ENCODE assay signal across 14 mouse cellular contexts in the genomic region with DNA sequence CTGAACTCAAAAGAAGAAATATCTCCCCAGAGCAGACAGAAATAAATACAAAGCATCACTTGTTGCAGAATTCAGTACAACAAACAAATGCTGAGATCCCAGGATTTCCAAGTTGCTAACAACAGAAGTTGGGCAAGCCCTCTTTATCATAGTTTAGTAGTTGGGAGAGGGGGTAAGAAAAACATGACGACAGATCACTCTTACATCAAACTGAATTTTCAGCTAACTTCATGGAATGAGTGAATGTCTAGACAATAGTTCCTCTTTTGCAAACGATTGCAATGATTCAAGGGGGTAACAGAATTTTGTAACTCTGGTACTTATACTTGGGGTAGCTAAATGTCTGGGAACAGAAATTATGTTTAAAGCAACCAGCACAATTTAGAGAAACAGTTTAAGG. TPM values are rescaled to one million over a fixed set of nuclear protein-coding genes. Genes with fewer than 3 reads are reported as not detected.
DNase-seq lines count a peak whose midpoint lies in the region; ATAC-seq and TF ChIP-seq lines count a peak whose summit lies in the region.
"Had no signal": no experiment of that assay in that cellular context is flagged by ENCODE, and none has a peak within 500 bp of the region (broad histone marks: within the 10 kb centered on the region; RNA-seq: fewer than 3 reads in every experiment).

No protein-coding gene starts in this region.

- no peak overlapping the region for H3K27ac ChIP-seq in liver, embryonic 12.5 days
- H3K27ac ChIP-seq in forebrain, embryonic 15.5 days (replicated peaks) = no peak overlapping the region; the same call in 1 of the 2 replicates
- no peak overlapping the region for H3K27ac ChIP-seq in hindbrain, postnatal 0 days
- H3K27ac ChIP-seq in midbrain, postnatal 0 days (ENCODE audit: low read depth, low read length) = 0 out of 2 replicates have a peak overlapping the region, but pooled peaks have one; percentile 90
- H3K27ac ChIP-seq in intestine, postnatal 0 days (ENCODE audit: low read depth, low read length) = no peak overlapping the region
- H3K27ac ChIP-seq: gastrocnemius, adult 2 months had no signal

- ATAC-seq in liver, embryonic 12.5 days = no peak
- ATAC-seq in forebrain, embryonic 15.5 days (replicated peaks) = no peak
- no peak for ATAC-seq in hindbrain, postnatal 0 days
- ATAC-seq in midbrain, postnatal 0 days (ENCODE audit: low FRiP score) = no peak
- no peak for ATAC-seq in intestine, postnatal 0 days

- 0 out of 2 replicates have a peak overlapping the region, but pooled peaks have one; percentile 92 for H3K4me2 ChIP-seq in liver, embryonic 12.5 days
- peak overlapping the region; percentile 78 for H3K4me2 ChIP-seq in forebrain, embryonic 15.5 days (replicated peaks)
- peak overlapping the region; percentile 85 for H3K4me2 ChIP-seq in hindbrain, postnatal 0 days (ENCODE audit: low read depth, low read length)
- peak overlapping the region; percentile 79 for H3K4me2 ChIP-seq in midbrain, postnatal 0 days (ENCODE audit: low read depth, low read length, poor library complexity, severe bottlenecking)
- H3K4me2 ChIP-seq in intestine, postnatal 0 days (replicated peaks; ENCODE audit: low read depth) = no peak overlapping the region

- DNase-seq in liver = no peak
- DNase-seq in hindbrain, postnatal 0 days (ENCODE audit: low spot score) = no peak
- no peak for DNase-seq in midbrain, postnatal 0 days (ENCODE audit: low spot score)
- no peak for DNase-seq in layer of hippocampus, adult 9-11 months
- DNase-seq in lung, adult 2 months = no peak
- DNase-seq: B cell, adult 2 months; cerebellum, adult 11 months; gastrocnemius, adult 2 months; heart, postnatal 36 days; lung, postnatal 36 days; thymus, adult 2 months had no signal

- no peak for TF ChIP-seq POLR2A in lung, adult 2 months (IDR thresholded peaks at IDR 0.05; ENCODE audit: borderline replicate concordance, extremely low read depth, low read depth, low read length)

- H3K9ac ChIP-seq in liver, embryonic 12.5 days = no peak overlapping the region
- no peak overlapping the region for H3K9ac ChIP-seq in forebrain, embryonic 15.5 days (replicated peaks)
- H3K9ac ChIP-seq in hindbrain, postnatal 0 days (replicated peaks; ENCODE audit: low read length) = no peak overlapping the region; the same call in 1 of the 2 replicates
- no peak overlapping the region for H3K9ac ChIP-seq in midbrain, postnatal 0 days (replicated peaks; ENCODE audit: low read length, poor library complexity, severe bottlenecking)
- H3K9ac ChIP-seq in intestine, postnatal 0 days (ENCODE audit: low read depth, low read length) = no peak overlapping the region

- no peak overlapping the region for H3K4me3 ChIP-seq in liver, embryonic 12.5 days
- peak overlapping the region; percentile 67; the same call in 1 of the 2 replicates for H3K4me3 ChIP-seq in forebrain, embryonic 15.5 days
- no peak overlapping the region for H3K4me3 ChIP-seq in hindbrain, postnatal 0 days (ENCODE audit: low read length)
- peak overlapping the region; percentile 81 for H3K4me3 ChIP-seq in midbrain, postnatal 0 days (ENCODE audit: low read depth, low read length)
- H3K4me3 ChIP-seq in lung, adult 2 months (replicated peaks; ENCODE audit: extremely low read depth, low read depth, low read length) = no peak overlapping the region
- H3K4me3 ChIP-seq in intestine, postnatal 0 days (ENCODE audit: low read depth, low read length) = no peak overlapping the region

- peaks cover 4% of the 10 kb centered on the region; the same call in 1 of the 2 replicates for H3K4me1 ChIP-seq in liver, embryonic 12.5 days
- H3K4me1 ChIP-seq in forebrain, embryonic 15.5 days = peaks cover 57% of the 10 kb centered on the region
- H3K4me1 ChIP-seq in hindbrain, postnatal 0 days (ENCODE audit: insufficient read depth, low read length) = peaks cover 7% of the 10 kb centered on the region; the same call in 1 of the 2 replicates
- peaks cover 5% of the 10 kb centered on the region; the same call in 1 of the 2 replicates for H3K4me1 ChIP-seq in midbrain, postnatal 0 days (ENCODE audit: insufficient read depth, low read length)
- H3K4me1 ChIP-seq in lung, adult 2 months (ENCODE audit: control insufficient read depth, insufficient read depth, low read length) = no peaks in the 10 kb centered on the region; the same call in 1 of the 2 replicates
- no peaks in the 10 kb centered on the region for H3K4me1 ChIP-seq in intestine, postnatal 0 days (replicated peaks; ENCODE audit: control insufficient read depth, insufficient read depth, low read length)

- WGBS in liver, embryonic 12.5 days (ENCODE audit: insufficient replicate concordance) = 21% methylated on average over 2 of the region's 2 CpGs
- WGBS in forebrain, embryonic 15.5 days = 41% methylated on average over 2 of the region's 2 CpGs
- WGBS in hindbrain, postnatal 0 days = 63% methylated on average over 2 of the region's 2 CpGs
- 42% methylated on average over 2 of the region's 2 CpGs for WGBS in midbrain, postnatal 0 days
- WGBS in lung, adult 2 months = 49% methylated on average over 2 of the region's 2 CpGs
- 70% methylated on average over 2 of the region's 2 CpGs for WGBS in intestine, postnatal 0 days

- no peaks in the 10 kb centered on the region for H3K9me3 ChIP-seq in liver, embryonic 12.5 days (replicated peaks)
- H3K9me3 ChIP-seq in forebrain, embryonic 15.5 days = no peaks in the 10 kb centered on the region
- H3K9me3 ChIP-seq in hindbrain, postnatal 0 days (ENCODE audit: low read length) = no peaks in the 10 kb centered on the region
- no peaks in the 10 kb centered on the region for H3K9me3 ChIP-seq in midbrain, postnatal 0 days (ENCODE audit: low read length)
- H3K9me3 ChIP-seq in intestine, postnatal 0 days (ENCODE audit: control insufficient read depth) = no peaks in the 10 kb centered on the region

- no peak for TF ChIP-seq CTCF in hindbrain, postnatal 0 days (IDR thresholded peaks at IDR 0.05; ENCODE audit: low read depth)
- no peak for TF ChIP-seq CTCF in midbrain, postnatal 0 days (IDR thresholded peaks at IDR 0.05)
- TF ChIP-seq CTCF in lung, adult 2 months (IDR thresholded peaks at IDR 0.05; ENCODE audit: insufficient read depth, low read length) = no peak
- TF ChIP-seq CTCF in intestine, postnatal 0 days (IDR thresholded peaks at IDR 0.05; ENCODE audit: low read depth) = no peak

- H3K27me3 ChIP-seq in liver, embryonic 12.5 days (replicated peaks) = peaks cover 45% of the 10 kb centered on the region
- no peaks in the 10 kb centered on the region for H3K27me3 ChIP-seq in forebrain, embryonic 15.5 days
- no peaks in the 10 kb centered on the region for H3K27me3 ChIP-seq in hindbrain, postnatal 0 days (ENCODE audit: insufficient read depth, low read length)
- H3K27me3 ChIP-seq in midbrain, postnatal 0 days (ENCODE audit: insufficient read depth, low read length) = no peaks in the 10 kb centered on the region
- peaks cover 27% of the 10 kb centered on the region for H3K27me3 ChIP-seq in intestine, postnatal 0 days (replicated peaks; ENCODE audit: control insufficient read depth, insufficient read depth, low read length)

- no peaks in the 10 kb centered on the region for H3K36me3 ChIP-seq in liver, embryonic 12.5 days
- H3K36me3 ChIP-seq in forebrain, embryonic 15.5 days = no peaks in the 10 kb centered on the region
- no peaks in the 10 kb centered on the region for H3K36me3 ChIP-seq in hindbrain, postnatal 0 days (ENCODE audit: insufficient read depth, low read length)
- no peaks in the 10 kb centered on the region for H3K36me3 ChIP-seq in midbrain, postnatal 0 days (ENCODE audit: insufficient read depth, low read length)
- no peaks in the 10 kb centered on the region for H3K36me3 ChIP-seq in intestine, postnatal 0 days (ENCODE audit: control insufficient read depth, insufficient read depth)

RNA-seq across cellular contexts. Expression of gene Kcna3, which starts 1.2 kb away (rescaled TPM):
- polyA plus RNA-seq in liver, embryonic 12.5 days (2016; fragmentation: Nextera tagmentation; extraction: Ambion mirVana) = 4.4 and 5.3 TPM in 2 replicates
- polyA plus RNA-seq in forebrain, embryonic 15.5 days (2015; fragmentation: Nextera tagmentation; extraction: Ambion mirVana) = 21.8 and 21.9 TPM in 2 replicates
- total RNA-seq in hindbrain, postnatal 0 days (2014; rRNA removed) = 52.0 and 53.9 TPM in 2 replicates
- 9.2 and 11.3 TPM in 2 replicates for polyA plus RNA-seq in hindbrain, postnatal 0 days (2015; fragmentation: Nextera tagmentation; extraction: Ambion mirVana)
- total RNA-seq in midbrain, postnatal 0 days (2014; rRNA removed) = 66.1 and 74.0 TPM in 2 replicates
- 15.6 and 16.0 TPM in 2 replicates for polyA plus RNA-seq in midbrain, postnatal 0 days (2015; fragmentation: Nextera tagmentation; extraction: Ambion mirVana)
- polyA plus RNA-seq in lung, adult 2 months (2012; rRNA removed) = 16.6 and 18.2 TPM in 2 replicates
- 0.13 and 0.29 TPM in 2 replicates for polyA plus RNA-seq in intestine, postnatal 0 days (2015; fragmentation: Nextera tagmentation; extraction: Ambion mirVana)
- total RNA-seq: gastrocnemius, adult 2 months had no signal

Comparison
In these comparisons a context has a peak if more than half of its experiments do, and no peak if none do; other contexts are left out.
1. H3K4me3 ChIP-seq: peak in forebrain, embryonic 15.5 days (single experiment) and midbrain, postnatal 0 days (single experiment); none in liver, embryonic 12.5 days (single experiment), hindbrain, postnatal 0 days (single experiment), lung, adult 2 months (single experiment) and intestine, postnatal 0 days (single experiment).